Mouse (Mus musculus) CH12.LX (cell line): Measurements from ENCODE around the gene Ncoa7.

Experiments used
- ETS1 ChIP-seq: conservative IDR thresholded peaks from 2 replicates; pipeline ENCODE4 v1.6.1; 2012; ENCODE audit warnings: low read depth, mild to moderate bottlenecking, inconsistent platforms, low read length, improper control_type of control experiment, moderate library complexity
- MAFK ChIP-seq: IDR thresholded peaks from 2 replicates; pipeline ENCODE4 v1.6.1; 2011; ENCODE audit warnings: low read length, improper control_type of control experiment; ENCODE audit not compliant: insufficient replicate concordance

GRCm38 (mm10) chr10:30791016-30791415 is 12.1 kb downstream of the Ncoa7 start:
- TF ChIP-seq MAFK (no peak), ETS1 (no peak)
